Mouse (Mus musculus) E14TG2a.4 (cell line): Measurements from ENCODE around the gene Atxn1.

Experiments used
- CTCF ChIP-seq: conservative IDR thresholded peaks from 2 replicates; pipeline ENCODE4 v1.5.1; 2014; ENCODE audit warnings: low read length
- NANOG ChIP-seq: IDR thresholded peaks from 2 replicates; pipeline ENCODE4 v1.6.1; 2014; ENCODE audit warnings: borderline replicate concordance, low read length, mixed read lengths
- POU5F1 ChIP-seq: IDR thresholded peaks from 2 replicates; pipeline ENCODE4 v1.6.1; 2014; ENCODE audit warnings: low read length, borderline replicate concordance

- TF ChIP-seq CTCF (no peak), NANOG (no peak), POU5F1 (no peak)
These were observed 128.3 kb downstream of the Atxn1 start for GRCm38 (mm10) chr13:45836377-45837054.
